Mouse (Mus musculus) mesoderm, embryonic 11.5 days (tissue): ENCODE measurements around the gene Akap2.

Experiments
- DNase-seq: peaks from one replicate; pipeline ENCODE4 v3.0.0-alpha.2; 2012; ENCODE audit warnings: low read depth, low spot score

The Akap2 gene

GRCm38 (mm10) chr4:57757997-57758396 is 40.5 kb downstream of the Akap2 start:
- DNase-seq, result no peak

DNA sequence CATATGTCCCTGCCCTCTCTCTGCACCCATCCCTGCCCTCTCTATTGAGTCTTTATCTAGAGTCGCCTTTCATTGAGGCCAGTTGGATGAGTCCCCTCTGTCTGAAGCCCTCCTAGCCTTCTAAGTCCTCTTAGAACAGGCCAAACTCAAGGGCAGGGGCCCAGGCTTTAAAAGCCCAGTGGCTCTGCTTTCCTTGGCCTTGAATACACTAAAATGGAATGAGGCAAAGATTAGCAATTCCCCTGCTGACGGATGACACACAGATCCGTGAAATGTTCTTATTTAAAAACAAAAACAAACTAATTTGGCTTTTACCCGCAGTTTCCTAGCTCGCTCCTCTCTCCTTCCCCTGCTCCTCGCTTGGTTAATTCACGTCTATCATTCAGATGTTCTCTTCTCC is 45.0 kb downstream of the Akap2 start:
- no peak for DNase-seq

- DNase-seq, result no peak
Measured at GRCm38 (mm10) chr4:57764392-57764791, 46.9 kb downstream of the Akap2 start.

DNA sequence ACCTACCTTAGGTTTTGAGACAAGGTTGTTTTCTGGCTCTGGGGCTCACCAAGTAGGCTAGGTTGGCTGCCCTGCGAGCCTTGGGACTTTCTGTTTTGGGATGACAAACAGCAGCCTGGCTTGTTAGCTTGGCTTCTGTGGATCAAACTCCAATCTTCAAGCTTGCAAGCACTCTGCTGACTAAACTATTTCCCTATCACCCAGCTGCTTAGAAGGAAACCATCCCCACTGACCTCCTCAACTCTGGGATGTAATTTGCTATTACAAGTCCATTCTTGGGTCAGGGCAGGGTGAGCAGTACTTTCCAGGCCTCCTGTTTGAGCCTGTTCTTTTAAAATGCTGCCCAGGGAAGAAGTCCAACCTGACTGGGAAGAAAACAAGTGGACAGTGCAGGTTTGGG is 47.5 kb downstream of the Akap2 start:
- no peak for DNase-seq

GRCm38 (mm10) chr4:57765806-57766205 is 48.3 kb downstream of the Akap2 start:
- DNase-seq, result no peak

DNA sequence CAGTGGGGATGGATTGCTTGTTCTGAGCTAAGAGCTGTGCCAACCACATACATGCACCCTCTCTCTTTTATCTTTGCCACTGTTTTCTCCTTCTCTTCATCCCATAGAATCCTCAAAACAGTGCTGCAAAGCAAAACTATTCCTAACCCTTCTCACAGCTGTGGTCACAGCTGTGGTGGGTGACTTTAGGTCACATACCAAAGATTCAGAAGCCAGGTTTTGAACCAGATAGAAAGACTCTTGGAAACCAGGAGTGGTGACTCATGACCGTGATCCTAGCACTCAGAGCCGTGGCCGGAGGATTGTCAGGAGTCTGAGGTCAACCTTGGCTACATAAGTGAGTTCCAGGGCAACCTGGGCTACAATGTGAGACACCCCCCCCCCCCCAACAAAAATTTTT is 51.5 kb downstream of the Akap2 start:
- no peak for DNase-seq

DNA sequence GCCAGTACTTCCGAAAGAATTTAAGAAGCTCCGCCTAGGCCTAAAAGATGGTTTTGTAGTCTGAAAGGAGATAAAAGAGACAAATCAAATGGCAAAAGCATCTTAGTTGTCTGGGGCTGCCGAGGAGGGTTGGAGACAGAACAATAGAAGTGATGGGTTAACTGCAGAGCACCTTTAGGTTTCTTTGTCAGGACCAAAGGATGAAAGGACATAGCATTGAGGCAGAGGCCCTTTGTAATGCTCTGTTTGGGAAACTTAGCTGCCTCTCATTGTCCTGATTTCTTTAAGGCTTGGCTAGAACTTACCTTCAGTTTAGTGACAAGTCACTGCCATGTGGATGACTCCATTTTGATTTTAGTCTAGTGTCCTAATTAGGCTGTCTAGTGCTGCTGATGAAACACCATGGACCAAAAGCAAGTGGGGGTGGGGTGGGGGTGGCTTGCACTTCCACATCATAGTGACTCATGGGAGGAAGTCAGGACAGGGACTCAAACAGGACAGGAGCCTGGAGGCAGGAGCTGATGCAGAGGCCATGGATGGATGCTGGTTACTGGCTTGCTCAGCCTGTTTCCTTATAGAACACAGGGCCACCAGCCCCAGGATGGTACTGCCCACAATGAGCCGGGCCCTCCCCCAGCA is 52.8 kb downstream of the Akap2 start:
- no peak for DNase-seq

- no peak for DNase-seq
Measured at GRCm38 (mm10) chr4:57771558-57772219, 54.2 kb downstream of the Akap2 start.

DNA sequence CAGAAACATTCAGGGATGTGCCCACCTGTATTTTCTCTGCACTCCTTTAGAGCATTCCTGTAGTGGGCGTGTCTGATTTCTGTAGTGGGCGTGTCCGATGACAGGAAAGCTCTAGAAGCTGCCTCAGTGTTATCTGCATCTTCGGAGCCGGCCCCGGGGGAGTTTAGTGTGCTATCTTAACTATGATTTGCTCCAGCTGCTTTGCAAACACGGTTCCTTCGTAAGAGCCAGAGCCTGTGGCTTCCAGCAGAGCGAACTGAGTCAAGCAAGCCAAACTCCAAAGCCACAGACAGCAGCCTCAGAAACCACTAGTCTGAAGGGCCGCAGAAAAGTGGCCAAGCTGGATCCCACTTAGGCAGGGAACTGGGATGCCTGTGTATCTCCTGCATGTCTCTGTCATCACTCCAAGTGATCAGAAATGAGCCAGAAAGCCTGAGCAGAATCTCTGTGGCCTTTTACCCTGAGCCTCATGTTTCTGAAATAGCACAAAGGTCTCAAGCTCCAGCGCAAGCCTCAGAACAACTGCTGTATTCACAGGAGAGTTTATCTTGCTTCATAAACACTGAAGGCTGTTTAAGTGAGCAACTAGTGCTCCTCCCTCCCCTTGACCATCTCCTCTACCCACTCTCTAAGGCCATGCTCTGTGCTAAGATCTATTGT is 55.5 kb downstream of the Akap2 start:
- no peak for DNase-seq

DNA sequence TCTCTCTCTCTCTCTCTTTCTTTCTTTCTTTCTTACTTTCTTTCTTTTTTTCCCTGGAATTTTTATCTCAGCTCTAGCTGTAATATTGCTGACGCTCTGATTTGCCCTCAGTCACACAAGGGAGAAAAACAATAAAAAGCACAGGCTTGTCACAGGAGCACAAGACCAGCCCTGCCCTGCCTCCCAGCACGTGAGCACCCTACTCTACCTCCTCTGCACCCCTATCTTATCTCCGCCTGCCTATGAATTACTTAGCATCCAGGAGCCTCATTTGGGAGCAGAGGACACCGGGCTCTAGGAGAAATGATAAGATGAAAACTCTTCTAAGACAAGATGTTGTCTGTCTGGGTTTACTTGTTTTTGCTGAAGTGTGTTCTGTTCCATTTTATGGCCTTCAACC is 57.1 kb downstream of the Akap2 start:
- no peak for DNase-seq

DNA sequence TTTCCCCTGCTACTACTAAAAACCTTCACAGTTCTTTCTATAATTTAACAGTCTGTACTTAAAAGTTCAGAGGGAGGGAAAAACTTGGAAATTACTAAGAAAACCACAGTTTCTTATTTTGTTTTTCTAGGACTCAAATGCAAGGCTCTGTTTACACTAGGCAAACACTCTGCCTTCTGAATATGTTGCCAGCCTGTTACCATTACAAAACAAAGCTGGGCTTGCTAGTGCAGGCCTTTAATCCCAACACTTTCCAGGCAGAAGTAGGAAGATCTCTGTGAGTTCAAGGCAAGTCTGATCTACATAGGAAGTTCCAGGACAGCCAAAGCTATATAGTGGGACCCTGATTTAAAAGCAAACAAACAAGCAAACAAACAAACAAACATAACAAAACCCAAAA is 58.1 kb downstream of the Akap2 start:
- no peak for DNase-seq

DNA sequence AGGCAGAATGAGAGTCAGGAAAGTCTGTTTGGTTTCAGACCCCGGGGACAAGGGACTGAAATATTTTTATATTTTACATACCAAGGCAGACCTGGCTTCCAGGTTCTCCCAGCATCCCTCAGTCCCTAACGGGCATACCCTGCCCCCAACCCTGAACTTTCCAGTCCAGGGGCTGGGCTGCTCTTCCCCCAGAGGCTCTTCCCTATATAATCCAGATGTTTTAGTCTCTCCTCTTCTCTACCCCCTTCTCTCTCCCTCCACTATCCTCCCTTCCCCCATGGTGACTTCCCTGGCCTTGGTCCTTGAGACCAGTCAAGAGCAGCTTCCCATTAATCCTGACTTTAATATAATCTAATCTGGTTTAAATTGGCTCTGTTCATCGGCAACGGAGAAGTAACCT is 62.9 kb downstream of the Akap2 start:
- no peak for DNase-seq

DNA sequence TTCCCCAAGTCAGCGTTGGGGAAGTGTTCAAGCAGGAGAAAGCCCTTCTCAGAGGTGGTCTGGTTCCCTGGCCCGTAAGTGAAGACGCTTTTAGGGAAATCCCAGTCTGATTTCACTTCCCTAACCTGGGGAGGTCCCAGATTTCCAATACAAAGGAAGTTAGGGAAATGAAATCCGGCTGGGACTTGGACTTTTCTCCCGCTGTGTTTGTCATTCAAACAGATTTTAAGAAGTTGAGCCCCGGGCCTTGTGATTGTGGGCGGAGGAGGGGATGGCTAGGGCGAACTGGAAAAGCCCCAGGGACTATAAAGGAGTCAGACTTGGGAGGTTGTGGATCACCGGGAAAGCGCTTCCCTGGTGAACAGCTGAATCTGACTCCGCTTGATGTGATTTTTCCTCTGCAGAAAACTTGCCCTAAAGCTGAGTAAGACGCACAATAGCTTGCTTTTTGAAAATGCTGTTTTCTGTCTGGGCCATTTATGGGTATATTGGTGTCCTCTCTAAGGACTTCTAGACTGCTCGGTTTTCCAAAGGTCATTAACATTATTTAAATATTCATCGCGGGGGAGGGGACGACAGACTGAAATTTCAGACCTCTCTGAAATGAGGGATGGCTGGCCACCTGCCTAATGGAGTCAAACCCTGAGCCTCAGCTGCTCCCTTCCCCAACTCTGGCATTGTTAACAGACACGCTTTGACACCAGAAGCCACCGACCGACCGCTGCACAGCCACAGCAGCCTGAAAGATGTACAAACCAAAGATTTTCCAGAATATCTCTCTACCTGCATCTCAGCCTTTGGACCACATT is 63.6 kb downstream of the Akap2 start:
- peak; percentile 61 for DNase-seq

GRCm38 (mm10) chr4:57781994-57782393 is 64.5 kb downstream of the Akap2 start:
- DNase-seq, result peak; percentile 74

DNA sequence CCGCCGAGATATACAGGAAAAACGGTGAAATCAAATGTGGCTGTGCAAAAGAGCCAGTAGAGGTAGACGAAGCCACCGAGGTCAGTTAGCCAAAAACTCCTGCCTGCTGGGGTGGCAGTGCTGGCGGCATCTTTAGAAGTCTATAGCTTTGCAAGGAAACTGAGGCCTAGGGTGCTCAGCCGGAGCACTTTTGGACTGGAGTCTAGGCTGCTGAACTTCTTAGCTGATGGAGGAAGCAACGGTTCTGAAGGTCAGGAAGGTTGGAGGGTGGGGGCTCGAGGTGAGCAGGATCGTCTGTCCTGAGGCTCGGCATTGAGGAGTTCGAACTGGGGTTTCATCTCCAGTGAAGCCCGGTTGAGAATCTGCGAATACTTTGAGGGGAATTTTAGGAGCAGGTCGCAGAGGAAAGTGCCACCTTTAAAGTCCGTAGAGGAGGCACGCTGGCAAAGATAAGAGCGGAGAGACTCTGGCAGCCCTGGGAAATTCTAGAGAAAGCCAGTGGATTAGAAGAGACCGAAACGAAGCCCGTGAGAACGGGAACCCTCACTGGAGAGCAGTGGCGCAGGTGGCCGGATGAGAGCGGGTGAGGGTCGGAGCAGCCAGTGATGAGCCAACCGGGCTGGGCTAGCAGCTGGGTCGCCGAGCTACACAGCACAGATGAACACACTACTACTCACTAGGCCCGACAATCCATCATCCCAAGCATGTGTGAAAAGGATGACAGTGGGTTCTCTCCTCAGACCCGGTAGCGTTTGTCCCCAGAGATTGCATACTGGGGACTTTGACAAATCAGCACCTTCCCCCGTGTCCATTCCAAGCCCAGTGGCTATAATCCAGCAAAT is 65.3 kb downstream of the Akap2 start:
- DNase-seq, result peak; percentile 65

- no peak for DNase-seq
Measured at GRCm38 (mm10) chr4:57783391-57783770, 65.9 kb downstream of the Akap2 start.

GRCm38 (mm10) chr4:57783853-57784600 is 66.6 kb downstream of the Akap2 start:
- DNase-seq, result no peak

GRCm38 (mm10) chr4:57788709-57789108 is 71.3 kb downstream of the Akap2 start:
- DNase-seq, result no peak

- DNase-seq, result no peak
Measured at GRCm38 (mm10) chr4:57789118-57789517, 71.7 kb downstream of the Akap2 start.

DNA sequence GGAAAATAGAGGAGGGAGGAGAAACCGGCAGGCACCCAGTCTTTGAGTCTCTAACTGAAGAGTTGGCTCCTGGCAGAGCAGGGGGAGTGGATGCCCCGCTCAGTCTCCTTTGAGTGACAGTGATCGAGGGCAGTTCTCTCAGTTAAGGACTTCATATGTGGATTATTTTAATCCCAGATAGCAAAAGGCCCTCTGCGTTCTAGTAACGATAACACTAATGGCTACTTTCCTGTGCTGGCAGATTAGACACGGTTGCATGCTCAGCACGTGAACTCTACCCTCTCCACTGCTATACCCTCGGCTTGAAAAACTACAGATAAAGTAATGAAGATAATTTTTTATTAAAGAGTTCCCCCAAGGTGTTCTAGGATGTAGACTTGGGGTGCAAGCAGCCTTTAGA is 76.5 kb downstream of the Akap2 start:
- no peak for DNase-seq

DNA sequence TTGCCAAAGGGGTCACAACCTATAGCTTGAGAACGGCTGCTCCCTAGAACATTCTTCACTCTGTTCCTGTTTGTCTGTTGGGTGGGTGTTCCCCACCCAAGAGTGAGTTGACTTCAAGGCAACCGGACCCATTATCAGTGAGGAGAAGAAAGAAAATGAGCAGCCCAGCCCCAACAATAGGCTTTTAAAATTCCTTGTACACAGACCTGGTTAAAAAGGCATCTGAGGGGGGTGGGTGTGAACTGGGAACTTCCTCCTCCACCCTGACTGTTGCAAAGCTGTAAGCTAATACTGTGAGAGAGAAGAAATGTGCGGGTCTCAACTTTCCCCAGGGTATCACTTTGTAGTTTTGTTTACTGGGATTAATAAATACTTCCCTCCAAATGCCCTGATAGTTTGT is 77.1 kb downstream of the Akap2 start:
- DNase-seq, result no peak
